ENCODE assay signal across 10 mouse cellular contexts in genomic region chr8:128528591-128529383, GRCm38 (mm10).
DNase-seq lines count a peak whose midpoint lies in the region; ATAC-seq and TF ChIP-seq lines count a peak whose summit lies in the region.
"Had no signal": no experiment of that assay in that cellular context is flagged by ENCODE, and none has a peak within 500 bp of the region (broad histone marks: within the 10 kb centered on the region; RNA-seq: fewer than 3 reads in every experiment).

No protein-coding gene starts in this region.

- no peaks in the 10 kb centered on the region for H3K27me3 ChIP-seq in hindbrain, embryonic 12.5 days
- no peaks in the 10 kb centered on the region for H3K27me3 ChIP-seq in midbrain, postnatal 0 days (ENCODE audit: insufficient read depth, low read length)

- peak overlapping the region; percentile 68 for H3K27ac ChIP-seq in hindbrain, embryonic 12.5 days
- no peak overlapping the region; the same call in none of the 2 replicates for H3K27ac ChIP-seq in midbrain, postnatal 0 days (ENCODE audit: low read depth, low read length)

- DNase-seq in brain, adult 2 months (ENCODE audit: low read depth, low spot score) = peak; percentile 12
- peak; percentile 39 for DNase-seq in embryo, embryonic 9.5 days (ENCODE audit: extremely low spot score)
- peak; percentile 82 for DNase-seq in midbrain, postnatal 0 days (ENCODE audit: low spot score)
- DNase-seq in heart, postnatal 4 days = no peak
- no peak for DNase-seq in urinary bladder, adult 2 months (ENCODE audit: low spot score)
- DNase-seq in gastrocnemius, adult 8-10 months (ENCODE audit: low spot score in 2 of 2) = no peak
- DNase-seq: liver; lung, postnatal 14 days had no signal

- peaks cover 14% of the 10 kb centered on the region for H3K4me1 ChIP-seq in hindbrain, embryonic 12.5 days
- H3K4me1 ChIP-seq in midbrain, postnatal 0 days (ENCODE audit: insufficient read depth, low read length) = no peaks in the 10 kb centered on the region; the same call in 1 of the 2 replicates

- H3K4me2 ChIP-seq in hindbrain, embryonic 12.5 days (replicated peaks) = peak overlapping the region; percentile 16
- H3K4me2 ChIP-seq in midbrain, postnatal 0 days (ENCODE audit: low read depth, low read length, poor library complexity, severe bottlenecking) = no peak overlapping the region

- H3K9me3 ChIP-seq in hindbrain, embryonic 12.5 days (replicated peaks) = no peaks in the 10 kb centered on the region
- no peaks in the 10 kb centered on the region for H3K9me3 ChIP-seq in midbrain, postnatal 0 days (ENCODE audit: low read length)

- H3K36me3 ChIP-seq in hindbrain, embryonic 12.5 days = no peaks in the 10 kb centered on the region
- no peaks in the 10 kb centered on the region for H3K36me3 ChIP-seq in midbrain, postnatal 0 days (ENCODE audit: insufficient read depth, low read length)

- peak; percentile 92 for ATAC-seq in hindbrain, embryonic 12.5 days (ENCODE audit: low FRiP score)
- peak; percentile 89 for ATAC-seq in midbrain, postnatal 0 days (ENCODE audit: low FRiP score)
- ATAC-seq in megakaryocyte-erythroid progenitor cell, adult 5-6 weeks (replicated peaks; ENCODE audit: low FRiP score, low TSS enrichment, poor library complexity, severe bottlenecking) = no peak

- no peak overlapping the region for H3K4me3 ChIP-seq in hindbrain, embryonic 12.5 days
- no peak overlapping the region for H3K4me3 ChIP-seq in midbrain, postnatal 0 days (ENCODE audit: low read depth, low read length)

- no peak for TF ChIP-seq CTCF in midbrain, postnatal 0 days (IDR thresholded peaks at IDR 0.05)

- WGBS in hindbrain, embryonic 12.5 days = 17% methylated on average over 8 of the region's 8 CpGs
- WGBS in midbrain, postnatal 0 days = 13% methylated on average over 8 of the region's 8 CpGs

- H3K9ac ChIP-seq in hindbrain, embryonic 12.5 days = no peak overlapping the region
- H3K9ac ChIP-seq in midbrain, postnatal 0 days (replicated peaks; ENCODE audit: low read length, poor library complexity, severe bottlenecking) = no peak overlapping the region

Comparison
In these comparisons a context has a peak if more than half of its experiments do, and no peak if none do; other contexts are left out.
1. DNase-seq: peak in brain, adult 2 months (single experiment), embryo, embryonic 9.5 days (single experiment) and midbrain, postnatal 0 days (single experiment); none in heart, postnatal 4 days (single experiment), urinary bladder, adult 2 months (single experiment) and gastrocnemius, adult 8-10 months (0 of 2).